Mouse (Mus musculus) heart, adult 8-10 months (tissue): ENCODE measurements at regions not wholly inside any gene's neighbourhood (a gene's known extent, or its start where the extent isn't known, plus 50 kb on each side); places are given as distances from the start of the nearest gene placed in this dataset.
A peak's percentile ranks its signal among the peaks of the same experiment; 100 is the strongest.

Source experiments
- DNase-seq: peaks from one replicate; pipeline ENCODE4 v3.0.0; 2022; ENCODE audit warnings: low spot score

GRCm38 (mm10) chr11:45174811-45175798 is 558.0 kb downstream of the Ebf1 start:
- DNase-seq: peak; percentile 65

- DNase-seq: no peak
Observed at GRCm38 (mm10) chr11:45176971-45177370, 559.9 kb downstream of the Ebf1 start.

- DNase-seq: peak; percentile 54
Observed at GRCm38 (mm10) chr11:45178036-45178435, 560.9 kb downstream of the Ebf1 start.

GRCm38 (mm10) chr11:45179019-45179418 is 561.9 kb downstream of the Ebf1 start:
- no peak for DNase-seq

GRCm38 (mm10) chr11:45190601-45191370 is 573.7 kb downstream of the Ebf1 start:
- DNase-seq: no peak

- no peak for DNase-seq
Observed at GRCm38 (mm10) chr11:45191392-45192189, 574.5 kb downstream of the Ebf1 start.

GRCm38 (mm10) chr11:45193319-45193718 is 576.2 kb downstream of the Ebf1 start:
- DNase-seq: no peak

GRCm38 (mm10) chr11:45199520-45199919 is 582.4 kb downstream of the Ebf1 start:
- no peak for DNase-seq

GRCm38 (mm10) chr11:45200714-45201405 is 583.7 kb downstream of the Ebf1 start:
- no peak for DNase-seq

GRCm38 (mm10) chr11:45203446-45203845 is 586.3 kb downstream of the Ebf1 start:
- DNase-seq: no peak

GRCm38 (mm10) chr11:45206611-45207525 is 589.8 kb downstream of the Ebf1 start:
- DNase-seq: no peak

GRCm38 (mm10) chr11:45214096-45214495 is 597.0 kb downstream of the Ebf1 start:
- DNase-seq: no peak

- no peak for DNase-seq
Observed at GRCm38 (mm10) chr11:45216942-45217474, 599.9 kb downstream of the Ebf1 start.

- no peak for DNase-seq
Observed at GRCm38 (mm10) chr11:45219239-45219638, 602.1 kb downstream of the Ebf1 start.

GRCm38 (mm10) chr11:45222021-45222420 is 604.9 kb downstream of the Ebf1 start:
- no peak for DNase-seq

- DNase-seq: no peak
Observed at GRCm38 (mm10) chr11:45235476-45236412, 616.1 kb upstream of the Clint1 start.

- DNase-seq: no peak
Observed at GRCm38 (mm10) chr11:45237056-45237455, 614.8 kb upstream of the Clint1 start.

GRCm38 (mm10) chr11:45239044-45239443 is 612.8 kb upstream of the Clint1 start:
- DNase-seq: no peak

GRCm38 (mm10) chr11:45240419-45240818 is 611.4 kb upstream of the Clint1 start:
- no peak for DNase-seq
